Mouse (Mus musculus) left cerebral cortex, postnatal 10 days (tissue): ENCODE results near the gene St5. TPM values are rescaled to one million over a fixed set of nuclear protein-coding genes. Genes with fewer than 3 reads are reported as not detected.

Source experiments
- DNase-seq, 2 experiments: peaks; one replicate each; pipeline ENCODE4 v3.0.0; 2021 to 2022; ENCODE audit warnings: low spot score in 2 of 2, mixed read lengths in 1 of 2; ENCODE audit errors: extremely low spot score in 1 of 2
- intact Hi-C: fragments of 180-260 bp; cut with DNase I; formaldehyde crosslinking; loops from one replicate; pipeline ENCODE4 v1.15.1; 2025
- total RNA-seq, 2 experiments: library from RNA; stranded (reverse); gene quantifications; 2 replicates each; pipeline ENCODE4 v1.2.3; 2021

The St5 gene
- total RNA-seq, 2 experiments from 2014 or later, result 14.4 to 15.2 TPM

DNA sequence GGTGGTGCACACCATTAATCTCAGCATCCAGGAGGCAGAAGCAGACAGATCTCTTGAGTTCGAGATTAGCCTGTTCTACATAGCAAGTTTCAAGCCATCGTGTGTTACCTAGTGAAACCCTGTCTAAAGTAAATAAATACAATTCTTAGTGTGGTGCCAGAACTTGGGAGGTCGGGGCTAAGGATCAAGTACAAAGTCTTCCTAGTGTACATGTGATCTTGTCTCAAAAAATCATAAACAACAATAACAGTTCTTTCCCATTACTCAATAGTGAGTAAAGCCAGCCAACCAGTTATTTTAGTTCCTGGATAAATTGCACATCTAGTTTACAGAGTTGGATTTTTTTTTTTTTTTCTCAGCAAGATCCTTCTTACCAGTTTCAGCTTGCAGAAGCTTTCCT, 1.1 kb upstream of the St5 start:
- no peak for DNase-seq
- intact Hi-C loops, result no loop called here

DNA sequence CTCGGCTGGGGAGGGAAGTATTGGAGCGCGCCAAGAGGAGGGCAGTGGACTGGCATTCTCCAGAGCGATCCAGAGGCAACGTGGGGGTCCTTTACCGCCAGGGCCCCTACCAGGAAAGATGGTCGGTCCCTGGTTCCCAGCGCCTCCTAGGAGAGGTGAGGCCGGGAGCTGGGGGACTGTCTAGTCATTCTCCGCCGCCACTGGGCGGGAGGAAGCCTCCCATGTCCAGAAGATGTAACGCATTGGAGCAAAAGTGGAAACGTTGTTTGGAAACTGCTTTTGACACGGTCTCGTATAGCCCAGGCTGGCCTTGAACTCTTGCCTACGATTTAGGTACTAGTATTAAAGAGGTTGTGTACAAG, 592 bp upstream of the St5 start:
- intact Hi-C loops, result no loop called here

DNA sequence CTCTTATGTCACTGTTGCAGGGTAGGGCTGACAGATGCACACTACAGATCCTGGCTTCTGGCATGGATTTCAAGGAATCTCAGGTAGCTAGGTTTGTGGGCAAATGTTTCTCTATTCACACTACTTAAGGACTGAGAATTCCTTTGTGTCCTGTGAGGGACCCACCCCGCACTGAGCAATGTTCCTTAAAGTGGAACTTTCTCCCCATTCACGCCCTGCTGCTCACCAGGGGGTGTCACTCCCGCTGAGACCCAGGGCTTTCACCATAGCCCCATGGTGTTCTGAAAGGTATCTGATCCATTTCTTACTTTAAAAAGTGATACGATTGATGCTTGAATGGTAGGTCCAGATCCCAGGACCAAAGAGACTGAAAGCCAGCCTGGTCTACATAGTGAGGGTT, 684 bp downstream of the St5 start:
- intact Hi-C loops, result no loop called here
- no peak for DNase-seq

More for the DNA sequence above, 592 bp upstream of the St5 start:
- DNase-seq, result no peak

DNA sequence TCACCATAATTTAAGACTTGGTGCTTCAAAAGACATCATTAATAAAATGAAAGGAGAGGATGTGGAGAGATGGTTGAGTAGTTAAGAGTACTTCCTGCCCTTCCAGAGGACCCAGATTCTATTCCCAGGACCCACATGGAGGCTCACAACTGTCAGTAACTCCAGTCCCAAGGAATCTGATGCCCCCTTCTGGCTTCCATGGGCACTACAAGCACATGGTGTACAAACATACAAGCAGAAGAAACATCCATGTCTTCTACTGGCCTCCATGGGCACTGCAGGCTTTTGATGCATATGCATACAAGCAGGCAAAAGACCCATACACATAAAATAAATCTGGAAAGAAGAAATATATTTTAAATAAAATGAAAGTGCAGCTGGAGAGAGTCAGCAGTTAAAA, 3.2 kb downstream of the St5 start:
- no peak for DNase-seq

DNA sequence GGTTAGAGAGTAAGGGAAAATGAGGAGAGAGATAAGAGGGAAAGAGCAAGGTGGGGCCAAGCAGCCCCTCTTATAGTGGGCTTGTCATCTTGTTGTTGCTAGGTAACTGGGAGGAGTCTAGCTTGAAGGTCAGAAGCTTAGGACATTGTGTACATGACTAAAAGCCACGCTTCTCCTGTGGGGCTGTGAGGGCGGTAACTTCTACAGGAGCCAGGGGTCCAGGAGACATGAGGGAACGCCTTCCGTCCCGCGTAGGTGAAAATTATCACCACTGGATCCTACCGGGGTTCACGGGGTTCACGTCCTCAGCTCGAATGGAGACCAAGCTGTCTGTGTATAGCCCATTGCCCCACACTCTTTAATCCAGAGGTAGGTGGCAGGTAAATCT, 8.1 kb downstream of the St5 start:
- intact Hi-C loops, result no loop called here
- no peak for DNase-seq

More for the DNA sequence above, 3.2 kb downstream of the St5 start:
- intact Hi-C loops, result no loop called here

DNA sequence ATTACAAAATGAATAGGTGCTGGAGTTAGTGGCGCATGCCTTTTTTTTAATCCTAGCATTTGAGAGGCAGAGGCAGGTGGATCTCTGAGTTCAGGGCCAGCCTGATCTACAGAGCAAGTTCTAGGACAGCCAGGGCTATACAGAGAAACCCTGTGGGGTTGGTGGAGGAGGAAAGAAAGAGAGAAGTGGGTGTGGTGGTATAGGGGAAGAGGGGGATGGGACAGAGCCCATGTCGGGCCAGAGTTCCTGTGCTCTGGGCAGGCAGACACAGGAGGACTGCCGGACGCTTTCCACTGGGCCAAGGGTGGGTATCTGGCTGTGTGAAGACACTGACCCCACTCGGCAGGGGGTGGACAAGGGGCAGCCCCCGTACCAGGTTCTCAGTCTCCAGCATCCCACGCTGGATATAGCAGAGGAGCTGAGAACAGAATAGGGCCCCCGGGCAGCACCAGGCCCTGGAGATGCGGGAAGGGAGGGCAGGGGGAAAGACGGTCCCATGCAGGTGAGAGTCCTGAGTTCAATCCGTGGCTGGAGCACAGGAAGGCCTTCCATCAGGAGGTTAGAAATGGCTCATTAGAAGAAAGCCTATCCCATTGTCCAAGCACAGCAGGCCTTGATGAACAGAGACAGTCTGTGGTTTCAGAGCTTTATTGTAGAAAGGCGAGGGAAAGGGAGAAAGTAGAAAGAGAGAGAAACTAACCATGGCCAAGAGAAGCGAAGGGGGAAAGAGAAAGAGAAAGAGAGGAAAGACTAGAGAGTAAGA, 8.6 kb downstream of the St5 start:
- DNase-seq, result no peak
- intact Hi-C loops, result no loop called here

DNA sequence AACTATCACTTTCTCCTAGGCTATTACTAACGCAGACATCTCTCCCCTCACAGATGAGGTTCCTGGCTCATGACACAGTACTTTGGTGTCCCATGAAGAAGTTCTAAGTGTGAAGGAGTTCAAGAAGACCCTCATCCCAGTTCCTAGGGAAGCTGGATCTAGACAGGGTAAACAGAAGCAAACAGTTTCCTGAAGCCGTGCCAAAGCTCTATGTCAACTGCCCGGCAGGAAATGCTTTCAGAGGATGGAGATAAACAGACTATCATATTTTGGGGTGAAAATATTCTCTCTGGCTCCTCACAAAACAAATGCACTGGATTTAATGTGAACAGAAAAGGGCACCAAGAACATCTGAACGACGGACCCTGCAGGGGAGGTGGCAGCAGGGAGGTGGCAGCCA, 12.4 kb downstream of the St5 start:
- intact Hi-C loops, result no loop called here
- peak in 1 of 2 experiments; percentile 43 for DNase-seq

DNA sequence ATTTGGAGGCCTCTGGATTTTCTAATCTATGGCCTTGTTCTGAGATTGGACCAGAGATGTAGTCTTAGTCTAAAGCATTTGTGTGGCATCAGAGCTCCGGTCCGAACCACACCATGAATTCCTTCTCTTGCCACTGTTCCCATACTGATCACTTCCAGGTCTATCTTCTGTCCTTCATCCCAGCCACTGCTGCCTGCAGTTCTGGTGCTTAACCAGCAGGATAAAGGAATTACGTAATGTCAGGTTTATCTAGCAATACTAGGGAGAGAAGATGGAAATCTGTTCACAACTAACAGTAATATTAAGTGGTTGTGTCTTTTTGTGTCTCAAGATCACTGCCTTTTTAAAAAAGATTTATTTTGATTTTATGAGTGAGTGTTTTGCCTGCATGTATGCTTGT, 13.3 kb downstream of the St5 start:
- no peak for DNase-seq
- intact Hi-C loops, result no loop called here

DNA sequence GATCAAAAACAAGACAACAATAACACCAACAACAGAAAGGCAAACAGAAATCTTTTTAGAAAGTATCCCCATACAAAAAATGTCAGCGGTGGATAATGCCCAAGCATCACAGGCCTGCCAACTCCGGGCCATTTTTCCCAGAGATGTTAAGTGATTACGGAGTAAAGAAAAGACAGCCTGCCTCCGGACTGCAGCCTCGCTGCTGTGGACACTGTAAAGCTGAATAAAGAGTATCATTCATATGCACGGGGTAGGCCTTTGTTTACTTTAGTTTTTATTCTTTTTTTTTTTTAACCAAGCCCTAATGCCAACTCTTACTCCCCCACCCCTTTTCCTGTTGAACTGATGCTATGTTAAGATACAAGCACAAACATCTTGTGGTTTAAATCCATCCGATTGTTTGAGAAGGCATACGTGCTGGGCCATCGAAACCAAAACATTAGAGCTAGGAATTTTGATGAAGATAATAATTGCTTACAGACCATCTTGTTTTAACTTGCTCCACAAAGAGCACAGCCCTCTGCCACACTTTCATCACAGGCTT, 16.7 kb downstream of the St5 start:
- intact Hi-C loops, result no loop called here

DNA sequence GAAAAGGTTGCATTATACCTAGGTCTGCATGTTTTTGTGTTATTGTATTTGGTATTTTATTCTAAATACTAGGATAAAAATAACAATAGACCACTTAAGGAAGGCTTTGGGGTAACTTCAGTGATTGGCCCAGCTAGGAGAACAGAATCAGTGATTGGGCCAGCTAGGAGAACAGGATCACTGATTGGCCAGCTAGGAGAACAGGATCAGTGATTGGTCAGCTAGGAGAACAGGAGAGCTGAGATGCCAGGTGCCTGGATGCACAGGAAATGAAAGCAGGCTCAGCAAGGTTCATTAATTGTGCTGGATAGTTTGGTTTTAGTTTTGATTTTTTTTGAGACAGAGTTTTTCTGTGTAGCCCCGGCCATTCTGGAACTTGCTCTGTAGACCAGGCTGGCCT, 22.5 kb downstream of the St5 start:
- intact Hi-C loops, result no loop called here

More for the DNA sequence above, 16.7 kb downstream of the St5 start:
- DNase-seq, result no peak

DNA sequence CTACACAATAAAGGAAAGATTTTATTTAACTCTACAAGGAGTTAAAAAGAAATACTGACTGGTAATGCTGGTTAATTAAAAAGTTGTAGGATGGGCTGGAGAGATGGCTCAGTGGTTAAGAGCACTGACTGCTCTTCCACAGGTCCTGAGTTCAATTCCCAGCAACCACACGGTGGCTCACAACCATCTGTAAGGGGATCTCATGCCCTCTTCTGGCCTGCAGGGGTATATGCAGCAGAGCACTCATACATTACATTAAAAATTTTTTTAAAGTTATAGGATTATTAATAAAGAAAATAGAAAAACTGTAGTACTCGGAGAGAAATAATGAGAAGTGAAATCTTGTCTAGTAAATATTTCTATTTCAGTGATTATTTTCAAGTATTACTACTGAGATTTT, 23.1 kb downstream of the St5 start:
- intact Hi-C loops, result no loop called here
- DNase-seq, result no peak

More for the DNA sequence above, 22.5 kb downstream of the St5 start:
- DNase-seq, result no peak

DNA sequence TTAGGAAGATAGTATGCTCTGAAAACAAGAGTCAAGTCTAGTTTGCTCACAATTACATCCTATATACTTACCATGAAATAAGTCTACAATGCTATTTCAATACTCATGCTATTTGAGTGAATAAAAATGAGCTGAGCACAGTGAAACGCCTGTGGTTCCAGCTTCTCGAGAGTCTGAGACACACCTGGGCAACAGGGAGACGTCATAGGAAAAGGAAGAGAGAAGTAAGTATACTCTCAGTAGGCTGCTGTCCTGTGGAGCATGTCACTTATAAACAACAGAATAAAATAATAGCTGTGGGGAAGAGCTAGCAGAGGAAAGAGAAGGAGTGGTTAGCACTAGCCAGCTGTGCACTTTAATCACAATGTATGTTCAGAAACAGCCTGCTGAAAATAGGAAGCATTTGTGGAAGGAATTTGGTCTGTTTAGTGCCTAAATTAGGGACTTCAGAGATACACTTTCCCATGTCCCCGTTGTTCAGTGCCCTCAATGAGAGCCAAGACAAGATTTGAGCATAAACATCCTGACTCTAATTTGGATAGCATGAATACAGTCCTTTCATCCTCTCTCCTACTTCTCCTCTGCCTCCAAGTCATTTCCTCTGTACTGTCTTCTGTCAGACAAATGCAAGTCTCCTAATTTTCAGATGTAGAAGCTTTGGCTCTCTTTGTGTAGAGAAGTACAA, 28.3 kb downstream of the St5 start:
- intact Hi-C loops, result no loop called here
- no peak for DNase-seq

DNA sequence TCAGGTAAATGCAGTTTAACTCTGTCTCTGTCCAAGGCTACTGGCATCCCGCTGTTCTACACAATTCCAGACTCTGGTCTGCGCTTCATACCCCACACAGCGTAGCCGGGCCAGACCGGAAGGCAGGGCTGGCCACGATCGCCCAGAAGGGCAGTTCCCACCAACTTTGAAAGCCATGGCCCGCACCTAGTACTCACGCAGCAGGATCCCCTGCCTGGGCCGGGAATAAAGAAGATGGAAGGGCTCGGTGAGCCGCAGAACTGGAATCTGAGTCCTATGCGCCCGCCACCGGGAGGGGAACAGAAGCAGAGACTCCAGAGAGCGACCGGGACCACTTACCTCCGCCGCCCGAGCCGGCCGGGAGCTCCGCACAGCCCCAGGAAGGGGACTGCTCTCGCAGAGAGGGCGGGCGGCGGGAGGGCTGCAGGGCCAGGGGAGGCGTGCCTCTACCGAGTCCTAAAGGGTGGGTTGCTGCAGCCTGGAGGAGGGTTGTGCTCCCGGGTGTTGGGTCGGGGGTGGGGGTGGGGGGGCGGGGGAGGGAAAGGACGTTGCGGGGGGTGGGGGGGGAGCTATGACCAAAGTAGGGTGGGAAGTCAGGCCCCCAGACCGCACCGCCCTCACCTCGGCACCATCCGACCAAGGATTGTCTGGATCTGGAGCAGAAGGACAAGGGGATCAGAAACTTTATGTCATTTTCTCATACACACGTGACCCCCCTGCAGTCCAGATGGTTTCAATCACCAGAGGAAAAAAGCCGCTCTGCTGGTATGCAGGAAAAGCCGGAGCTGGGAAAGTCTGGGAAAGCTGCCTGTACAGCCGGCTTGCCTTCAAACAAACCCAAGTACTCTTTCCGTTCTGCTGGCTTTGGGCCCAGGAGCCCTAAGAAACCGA, 31.6 kb downstream of the St5 start:
- peak; percentile 80 to 87 for DNase-seq
- intact Hi-C loops, result no loop called here

DNA sequence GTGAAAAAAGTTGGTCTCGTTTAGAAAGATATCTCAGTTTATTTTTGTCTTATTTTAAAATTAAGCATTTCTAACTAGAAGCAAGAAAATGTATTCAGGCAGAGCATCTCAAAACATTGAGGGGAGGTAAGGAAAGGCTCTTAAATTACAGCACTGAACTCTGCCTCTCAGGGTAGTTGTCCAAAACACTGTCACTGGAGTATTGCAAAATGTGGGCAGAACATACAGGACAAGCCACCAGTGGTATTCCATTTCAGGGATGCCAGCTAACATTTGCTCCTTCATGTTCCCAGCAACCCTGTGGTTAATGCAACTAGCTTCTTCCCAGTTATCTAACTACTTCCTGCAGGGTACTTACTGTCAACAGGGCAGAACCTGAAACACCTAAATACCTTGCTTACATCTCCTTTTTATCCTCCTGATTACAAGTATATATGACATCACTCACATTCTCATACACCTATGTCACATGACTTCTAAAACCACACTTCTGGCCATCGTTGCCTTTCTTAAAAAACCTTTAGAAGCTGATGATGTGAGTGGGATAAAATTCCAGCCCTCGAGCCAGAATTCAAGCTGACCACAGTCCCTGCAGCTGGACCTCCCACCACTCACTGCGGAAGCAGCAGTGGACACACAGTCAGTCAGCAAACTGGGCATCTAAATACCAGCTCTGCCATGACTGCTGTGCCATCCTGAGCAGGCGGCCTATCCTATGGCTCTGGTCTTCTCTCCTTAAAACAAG, 33.8 kb downstream of the St5 start:
- intact Hi-C loops, result no loop called here
- DNase-seq, result no peak

DNA sequence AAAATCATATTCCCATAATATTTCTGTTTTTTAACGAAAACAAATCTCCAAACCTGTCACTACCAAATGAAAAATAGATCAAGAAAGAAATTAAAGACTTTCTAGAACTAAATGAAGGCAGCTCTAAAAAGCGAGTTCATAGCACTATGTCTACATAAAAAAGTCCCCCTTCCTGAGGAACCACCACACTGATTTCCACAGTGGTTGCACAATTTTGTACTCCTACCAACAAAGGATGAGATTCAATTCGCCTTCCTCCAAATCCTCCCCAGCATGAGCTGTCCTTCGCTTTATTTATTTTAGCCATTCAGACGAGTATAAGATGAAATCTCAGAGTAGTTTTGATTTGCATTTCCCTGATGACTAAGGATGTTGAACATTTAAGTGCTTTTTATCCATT, 36.7 kb downstream of the St5 start:
- intact Hi-C loops, result no loop called here
- DNase-seq, result no peak

DNA sequence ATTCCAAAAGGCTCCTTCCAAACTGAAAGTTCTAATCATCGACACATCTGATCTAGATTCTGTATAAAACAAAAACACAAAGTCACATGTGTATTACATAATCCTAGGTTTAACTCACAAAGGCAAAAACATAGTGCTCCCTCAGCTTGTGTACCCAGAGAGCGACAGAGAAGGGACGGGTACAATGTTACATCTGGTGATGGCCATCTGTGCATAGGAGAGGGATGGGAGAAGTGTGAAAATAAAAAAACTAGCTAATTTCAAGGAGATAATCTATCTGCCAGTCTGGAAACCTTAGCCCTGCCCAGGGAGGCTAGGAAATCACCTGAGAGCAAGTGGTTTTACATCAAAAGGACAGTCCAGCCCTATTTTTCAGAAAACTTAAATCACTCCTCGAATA, 40.8 kb downstream of the St5 start:
- intact Hi-C loops, result no loop called here
- no peak for DNase-seq

DNA sequence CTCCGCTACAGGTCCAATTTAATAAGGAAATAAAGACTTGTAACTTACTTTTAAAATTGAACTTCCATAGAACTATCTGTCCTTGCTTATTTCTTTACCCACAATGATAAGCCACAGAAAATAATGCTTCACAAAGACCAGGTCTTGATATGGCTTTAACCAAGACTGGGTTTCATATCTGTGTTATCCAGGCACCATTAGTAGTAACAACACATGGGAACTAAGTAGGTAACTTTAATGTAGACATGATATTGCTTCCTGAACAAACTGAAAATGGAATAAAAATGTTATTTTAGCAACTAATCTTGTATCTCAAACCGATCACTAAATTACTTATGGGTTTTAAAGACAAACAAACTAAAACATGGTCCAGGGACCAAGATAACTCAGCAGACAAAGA, 44.1 kb downstream of the St5 start:
- intact Hi-C loops, result no loop called here
- DNase-seq, result no peak

DNA sequence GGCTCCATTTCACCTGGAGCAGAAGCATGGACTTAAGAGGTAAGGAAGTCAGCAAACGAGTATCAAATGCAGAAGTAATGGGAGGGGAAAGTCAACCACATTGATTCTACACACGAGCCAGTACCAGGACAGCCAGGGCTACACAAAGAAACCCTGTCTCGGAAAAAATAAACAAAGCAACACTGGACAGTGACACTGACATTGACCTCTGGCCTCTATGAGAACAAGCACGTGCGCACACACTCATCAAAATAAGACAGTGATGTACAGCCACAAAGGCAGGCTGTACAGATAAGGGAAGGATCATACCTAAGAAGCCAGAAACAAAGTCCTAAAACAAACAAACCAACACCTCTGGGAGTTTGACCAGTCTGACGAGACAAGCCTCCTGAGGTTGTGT, 45.5 kb downstream of the St5 start:
- intact Hi-C loops, result no loop called here
- no peak for DNase-seq

DNA sequence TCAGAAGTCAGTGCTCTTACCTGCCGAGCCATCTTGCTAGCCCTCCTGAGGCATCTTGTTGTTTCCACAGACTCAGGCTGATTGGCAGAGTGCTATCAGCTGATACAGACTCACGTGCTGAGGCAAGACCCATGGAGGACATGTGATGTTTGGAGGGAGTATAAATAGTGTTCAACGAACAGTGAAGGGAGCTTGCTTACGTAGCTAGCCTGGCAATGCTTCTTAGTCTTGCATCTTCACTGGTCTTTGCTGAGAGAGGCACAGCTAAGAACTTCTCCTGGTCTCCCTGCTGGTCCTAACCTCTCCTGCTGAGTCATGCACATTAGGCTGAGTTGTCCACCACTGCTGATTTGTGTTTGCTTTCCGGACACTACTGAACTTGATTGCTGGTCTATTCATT, 48.5 kb downstream of the St5 start:
- intact Hi-C loops, result no loop called here
- DNase-seq, result no peak
